Mouse (Mus musculus) layer of hippocampus, adult 9-10 months (tissue): ENCODE measurements at regions not wholly inside any gene's neighbourhood (a gene's known extent, or its start where the extent isn't known, plus 50 kb on each side); places are given as distances from the start of the nearest gene placed in this dataset.

Experiments
- DNase-seq: peaks from one replicate; pipeline ENCODE4 v3.0.0; 2022; ENCODE audit warnings: low spot score

GRCm38 (mm10) chr6:148543047-148543446 is 98.9 kb upstream of the Tmtc1 start:
- DNase-seq: no peak

GRCm38 (mm10) chr6:148541981-148542380 is 97.8 kb upstream of the Tmtc1 start:
- DNase-seq: no peak

DNA sequence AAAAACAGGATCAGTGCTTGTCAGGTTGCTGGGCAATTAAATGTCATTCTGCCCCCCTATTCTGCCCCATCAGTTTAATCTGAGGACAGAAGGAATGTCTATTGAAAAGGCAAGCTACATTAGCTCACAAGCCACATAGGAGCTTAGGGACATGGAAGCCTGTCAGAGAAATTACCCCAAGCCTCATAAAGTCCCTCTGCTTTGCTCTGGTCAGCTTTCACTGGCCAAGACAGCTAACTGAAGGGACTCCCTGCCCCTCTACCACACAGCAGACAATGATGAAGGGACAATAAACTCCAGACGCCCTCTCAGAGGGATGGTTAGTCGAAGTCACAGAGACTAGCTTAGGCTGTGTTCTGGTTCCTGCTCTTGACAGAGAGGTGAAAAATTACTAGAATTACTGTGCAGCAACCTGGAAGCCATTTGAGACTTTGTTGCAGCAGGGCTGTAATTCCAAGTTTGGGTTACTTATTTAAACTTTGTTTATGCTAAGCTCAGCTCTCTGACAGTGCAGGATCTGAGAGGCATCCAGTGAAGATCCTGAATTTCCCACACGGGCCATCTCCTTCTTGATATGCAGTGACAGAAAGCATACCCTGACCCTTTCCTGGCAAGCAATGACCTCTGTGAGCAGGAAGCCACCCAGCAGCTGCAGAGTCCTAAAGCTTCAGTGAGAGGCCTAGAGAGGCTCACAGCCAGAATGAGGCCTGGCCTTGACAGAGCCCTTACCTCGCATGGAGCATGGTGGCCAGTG is 95.2 kb upstream of the Tmtc1 start:
- DNase-seq: no peak

GRCm38 (mm10) chr6:148534364-148534763 is 90.2 kb upstream of the Tmtc1 start:
- no peak for DNase-seq

DNA sequence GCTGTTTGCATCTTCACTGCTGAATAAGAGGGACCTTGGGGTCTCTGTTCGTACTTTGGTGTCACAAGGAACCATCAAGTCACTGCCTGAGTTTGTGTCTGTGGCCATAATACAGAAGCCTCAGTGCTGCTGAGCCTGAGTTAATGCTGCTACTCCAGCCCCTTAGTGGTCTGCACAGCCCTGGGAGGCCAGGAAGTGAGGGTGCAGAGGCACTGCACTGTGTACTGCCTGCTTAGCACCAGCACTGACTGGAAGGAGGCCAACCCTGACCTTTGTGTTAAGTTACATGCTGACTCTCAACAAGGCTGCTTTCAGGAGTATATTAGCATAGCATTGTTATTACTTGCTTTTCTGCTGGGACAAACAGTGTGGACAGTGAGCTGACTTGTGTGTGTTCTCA is 86.9 kb upstream of the Tmtc1 start:
- DNase-seq: no peak

DNA sequence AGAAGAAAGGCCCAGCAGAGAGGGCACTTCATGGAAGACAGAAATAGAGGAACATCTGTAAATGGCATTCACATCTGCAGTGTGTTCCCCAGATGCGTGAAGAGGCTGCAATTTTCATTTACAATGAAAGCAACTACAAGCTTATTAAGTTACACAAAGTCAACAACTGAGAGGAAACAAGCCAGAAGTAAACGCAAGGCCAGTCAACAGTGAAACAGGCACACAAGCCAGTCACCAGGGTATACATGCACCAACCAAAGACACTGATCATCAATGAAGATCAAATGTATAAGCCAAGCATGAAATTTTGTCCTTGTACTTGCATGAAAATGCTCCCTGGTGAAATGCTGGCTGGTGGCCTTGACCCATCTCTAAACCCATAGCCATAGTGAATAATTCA is 84.4 kb upstream of the Tmtc1 start:
- no peak for DNase-seq

- DNase-seq: no peak
Measured at GRCm38 (mm10) chr6:148522893-148523292, 78.7 kb upstream of the Tmtc1 start.

- DNase-seq: no peak
Measured at GRCm38 (mm10) chr6:148517536-148518245, 73.5 kb upstream of the Tmtc1 start.

DNA sequence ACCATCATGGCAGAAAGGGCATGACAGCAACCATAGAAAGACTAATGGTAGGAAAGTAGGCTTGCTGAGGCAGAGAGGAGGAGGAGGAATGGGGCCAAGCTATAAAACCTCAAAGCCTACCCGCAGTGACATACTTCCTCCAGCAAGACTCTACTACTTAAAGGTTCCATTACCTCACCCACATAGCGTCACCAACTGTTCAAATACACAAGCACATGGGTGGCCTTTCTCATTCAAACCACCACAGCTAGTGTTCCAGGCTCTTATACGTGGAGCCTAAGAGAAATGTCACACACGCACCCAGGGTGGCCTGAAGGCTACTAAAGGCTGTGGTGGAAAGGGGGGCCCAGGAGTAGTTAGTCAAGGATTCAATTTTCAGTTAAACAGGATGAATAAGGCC is 72.5 kb upstream of the Tmtc1 start:
- no peak for DNase-seq

GRCm38 (mm10) chr6:148515105-148515504 is 70.9 kb upstream of the Tmtc1 start:
- no peak for DNase-seq

DNA sequence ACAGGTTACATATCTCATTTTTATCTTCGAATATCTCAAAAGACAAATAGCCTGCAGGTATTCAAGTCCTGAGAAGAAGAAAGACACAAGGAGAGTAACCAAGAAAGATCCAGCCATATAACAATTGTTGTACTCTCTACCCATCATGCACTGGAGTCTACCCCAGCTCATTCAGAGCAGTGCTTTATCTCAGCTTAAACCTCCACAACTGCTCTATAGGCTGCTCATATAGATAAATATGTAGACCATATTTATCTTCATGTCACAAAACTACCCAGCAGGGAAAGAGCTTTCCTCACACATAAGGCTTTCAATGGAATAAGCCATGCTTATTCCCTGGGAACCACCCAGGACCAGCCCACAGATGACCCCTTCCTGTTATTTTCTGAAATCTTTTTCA is 70.5 kb upstream of the Tmtc1 start:
- no peak for DNase-seq

- DNase-seq: no peak
Measured at GRCm38 (mm10) chr6:148514124-148514523, 69.9 kb upstream of the Tmtc1 start.

DNA sequence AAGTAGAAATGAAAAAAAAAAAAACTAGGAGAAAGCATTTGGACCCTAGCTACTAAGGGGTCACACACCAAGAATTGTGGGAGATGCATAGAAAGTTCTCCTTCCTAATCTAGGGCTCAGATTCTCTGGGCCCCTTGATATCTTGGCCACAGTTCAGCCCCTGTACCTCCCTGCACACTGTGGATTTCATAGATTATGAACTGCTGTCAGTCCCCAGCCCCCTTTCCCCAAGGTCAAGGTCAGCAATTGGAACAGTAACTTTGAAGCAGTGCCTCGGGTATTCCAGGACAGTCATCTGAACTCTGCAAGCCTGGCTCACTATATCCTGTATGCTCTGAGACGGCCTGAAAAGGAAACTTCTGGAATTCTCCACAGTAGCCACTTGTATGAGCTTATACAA is 68.9 kb upstream of the Tmtc1 start:
- no peak for DNase-seq

DNA sequence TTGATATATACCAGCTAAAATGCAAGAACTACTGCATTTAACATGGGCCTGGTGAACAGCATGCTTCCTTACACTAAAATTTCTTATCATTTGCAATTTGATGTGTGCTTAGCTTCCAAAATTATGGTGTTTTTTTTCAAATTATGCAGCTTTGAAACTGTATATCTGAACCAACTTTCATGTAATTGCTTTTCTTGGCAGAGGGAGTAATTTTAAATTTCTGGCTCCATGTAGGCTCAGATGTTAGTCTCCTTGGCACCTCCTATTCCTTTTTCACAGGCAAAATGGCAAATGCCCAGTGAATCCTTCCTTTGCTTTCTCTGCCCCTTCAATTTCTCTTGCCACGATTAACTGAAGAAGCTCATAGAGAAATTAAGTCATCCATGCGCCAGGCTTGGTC is 61.1 kb upstream of the Tmtc1 start:
- no peak for DNase-seq

GRCm38 (mm10) chr6:148500251-148501179 is 56.3 kb upstream of the Tmtc1 start:
- DNase-seq: peak; percentile 10
